Mouse (Mus musculus) heart, postnatal 0 days (tissue): Measurements from ENCODE around the gene Gm17067. TPM values are rescaled to one million over a fixed set of nuclear protein-coding genes. Genes with fewer than 3 reads are reported as not detected.
"Not testable (repeated sequence)": the region's sequence is repeated elsewhere in the genome, so short reads cannot be mapped to it uniquely, and the experiment has no call there.

Experiments used
- ATAC-seq: fragments of 200-750 bp; cut with Nextera tagmentation; 2 replicates; pipeline ENCODE4 v1.8.0; 2017; ENCODE audit warnings: low read depth, moderate number of reproducible peaks, moderate library complexity; ENCODE audit not compliant: insufficient read depth
- DNase-seq: peaks from one replicate; pipeline ENCODE4 v3.0.0-alpha.2; 2016; ENCODE audit warnings: low spot score
- H3K27ac ChIP-seq: fragments of 300-500 bp; sonication (generic); 2 replicates; pipeline ENCODE4 v1.5.1; 2014; ENCODE audit warnings: low read depth, mild to moderate bottlenecking
- H3K27me3 ChIP-seq: fragments of 300-500 bp; sonication (generic); 2 replicates; pipeline ENCODE4 v1.6.1; 2014; ENCODE audit warnings: low read length, mixed read lengths; ENCODE audit not compliant: control insufficient read depth, insufficient read depth
- H3K36me3 ChIP-seq: fragments of 300-500 bp; sonication (generic); replicated peaks from 2 replicates; pipeline ENCODE4 v1.6.1; 2014; ENCODE audit warnings: low read length, mixed read lengths; ENCODE audit not compliant: control insufficient read depth, insufficient read depth
- H3K4me1 ChIP-seq: fragments of 300-500 bp; sonication (generic); 2 replicates; pipeline ENCODE4 v1.6.1; 2014; ENCODE audit warnings: antibody characterized with exemption; ENCODE audit not compliant: control insufficient read depth, insufficient read depth
- H3K4me2 ChIP-seq: fragments of 300-500 bp; sonication (generic); 2 replicates; pipeline ENCODE4 v1.6.1; 2014; ENCODE audit warnings: low read depth, mild to moderate bottlenecking, low read length, moderate library complexity
- H3K4me3 ChIP-seq: fragments of 300-500 bp; sonication (generic); 2 replicates; pipeline ENCODE4 v1.5.1; 2014; ENCODE audit warnings: low read depth, low read length
- H3K9ac ChIP-seq: fragments of 300-500 bp; sonication (generic); replicated peaks from 2 replicates; pipeline ENCODE4 v1.6.1; 2014; ENCODE audit warnings: low read depth, low read length, mixed read lengths
- H3K9me3 ChIP-seq: fragments of 300-500 bp; sonication (generic); replicated peaks from 2 replicates; pipeline ENCODE4 v1.6.1; 2016; ENCODE audit warnings: low read length; ENCODE audit not compliant: control insufficient read depth
- CTCF ChIP-seq: IDR thresholded peaks from 2 replicates; pipeline ENCODE4 v1.5.1; 2016; ENCODE audit warnings: antibody characterized with exemption, control low read depth, low read depth
- EP300 ChIP-seq: IDR thresholded peaks from 2 replicates; pipeline ENCODE4 v1.6.1; 2016; ENCODE audit warnings: antibody characterized with exemption, low read depth
- WGBS: fragments of 180-500 bp; shearing (Covaris S2); extraction: QIAGEN DNeasy Blood & Tissue Kit; methylation state at CpG from one replicate; pipeline ENCODE4 v1.1.7; 2014; 5-methylcytosine and 5-hydroxymethylcytosine counted together
- polyA plus RNA-seq: library from polyadenylated mRNA; unstranded; fragments of >200 nt; fragmentation: Nextera tagmentation; extraction: Ambion mirVana; gene quantifications from 2 replicates; pipeline ENCODE4 v1.2.1, GENCODE M21; 2015
- total RNA-seq: library from RNA; depleted of rRNA; stranded (reverse); fragments of >200 nt; gene quantifications from 2 replicates; pipeline ENCODE4 v1.2.3, GENCODE M21; 2014; ENCODE audit warnings: low replicate concordance; rRNA removed

The Gm17067 gene
- total RNA-seq (not detected in 2 replicates), polyA plus RNA-seq (not detected in 2 replicates)

- not testable (repeated sequence) for H3K27ac ChIP-seq, H3K9me3 ChIP-seq, H3K9ac ChIP-seq, H3K4me3 ChIP-seq, H3K36me3 ChIP-seq, H3K27me3 ChIP-seq, H3K4me2 ChIP-seq, ATAC-seq, DNase-seq, H3K4me1 ChIP-seq
- 72% methylated on average over 4 of the region's 4 CpGs for WGBS
Observed at GRCm38 (mm10) chr7:42726917-42727316, at the start of gene Gm17067. Gene Gm17067, minus strand, starts transcription at chr7:42727017.

GRCm38 (mm10) chr7:42749836-42750235 lies 23.0 kb upstream of the Gm17067 start:
- no peak overlapping the region for H3K9ac ChIP-seq
- H3K4me1 ChIP-seq = no peaks in the 10 kb centered on the region

GRCm38 (mm10) chr7:42738536-42739210 lies 11.9 kb upstream of the Gm17067 start:
- H3K27me3 ChIP-seq = no peaks in the 10 kb centered on the region
- no peaks in the 10 kb centered on the region for H3K4me1 ChIP-seq
- no peak for TF ChIP-seq CTCF
- H3K9me3 ChIP-seq = no peaks in the 10 kb centered on the region
- no peak overlapping the region for H3K4me3 ChIP-seq
- H3K36me3 ChIP-seq = no peaks in the 10 kb centered on the region
- DNase-seq = no peak
- H3K27ac ChIP-seq = no peak overlapping the region
- H3K4me2 ChIP-seq = no peak overlapping the region
- no peak overlapping the region for H3K9ac ChIP-seq
- ATAC-seq = no peak
- WGBS = 74% methylated on average over 10 of the region's 10 CpGs

More at GRCm38 (mm10) chr7:42749836-42750235, 23.0 kb upstream of the Gm17067 start:
- Histone ChIP-seq H3K27ac (no peak overlapping the region), H3K4me3 (no peak overlapping the region), H3K9me3 (no peaks in the 10 kb centered on the region; the same call in 1 of the 2 replicates), H3K4me2 (no peak overlapping the region), H3K27me3 (no peaks in the 10 kb centered on the region), H3K36me3 (no peaks in the 10 kb centered on the region)
- 37% methylated on average over 20 of the region's 20 CpGs for WGBS
- ATAC-seq = no peak
- no peak for DNase-seq
- TF ChIP-seq EP300 = no peak
- TF ChIP-seq CTCF = no peak

- H3K4me3 ChIP-seq = peak overlapping the region; percentile 74
- H3K9me3 ChIP-seq, H3K4me1 ChIP-seq, H3K36me3 ChIP-seq, ATAC-seq, H3K27me3 ChIP-seq: not testable (repeated sequence)
- peak overlapping the region; percentile 63 for H3K9ac ChIP-seq
- H3K4me2 ChIP-seq = peak overlapping the region; percentile 65
- peak overlapping the region; percentile 71; the same call in 1 of the 2 replicates for H3K27ac ChIP-seq
- peak; percentile 25 for DNase-seq
- WGBS = under 1% methylated on average over 4 of the region's 4 CpGs
Observed at GRCm38 (mm10) chr7:42693251-42693650, 33.6 kb downstream of the Gm17067 start.

- H3K4me1 ChIP-seq, H3K9me3 ChIP-seq, H3K27me3 ChIP-seq, H3K36me3 ChIP-seq: not testable (repeated sequence)
- Histone ChIP-seq H3K27ac (peak within 1 kb of the TSS; percentile 71), H3K4me2 (peak within 1 kb of the TSS; percentile 65), H3K4me3 (peak within 1 kb of the TSS; percentile 74), H3K9ac (peak within 1 kb of the TSS; percentile 63)
- 0 out of 2 replicates have a peak, but pooled peaks have one; percentile 2 for TF ChIP-seq CTCF
- peak; percentile 99 for ATAC-seq
- DNase-seq = peak; percentile 79
- WGBS = under 1% methylated on average over 23 of the region's 23 CpGs
Observed at GRCm38 (mm10) chr7:42692362-42693158, 34.3 kb downstream of the Gm17067 start, which contains the start of gene Zfp975. Gene Zfp975, minus strand, starts transcription at chr7:42692742.

GRCm38 (mm10) chr7:42680081-42680480 lies 46.7 kb downstream of the Gm17067 start:
- DNase-seq, H3K4me2 ChIP-seq, H3K27ac ChIP-seq, H3K9ac ChIP-seq, H3K27me3 ChIP-seq, H3K4me3 ChIP-seq, H3K9me3 ChIP-seq, H3K36me3 ChIP-seq, H3K4me1 ChIP-seq, ATAC-seq: not testable (repeated sequence)
- 91% methylated on average over 6 of the region's 6 CpGs for WGBS

GRCm38 (mm10) chr7:42679646-42680045 lies 47.2 kb downstream of the Gm17067 start:
- not testable (repeated sequence) for H3K36me3 ChIP-seq, H3K4me2 ChIP-seq, ATAC-seq, H3K27ac ChIP-seq, H3K9me3 ChIP-seq, H3K27me3 ChIP-seq, H3K9ac ChIP-seq, H3K4me3 ChIP-seq, DNase-seq, H3K4me1 ChIP-seq

- H3K4me2 ChIP-seq, DNase-seq, H3K27me3 ChIP-seq, H3K9ac ChIP-seq, ATAC-seq, H3K4me3 ChIP-seq, H3K4me1 ChIP-seq, H3K27ac ChIP-seq, H3K36me3 ChIP-seq: not testable (repeated sequence)
- H3K9me3 ChIP-seq = 0 out of 2 replicates have a peak, but pooled peaks cover 16% of the 10 kb centered on the region
- WGBS = 60% methylated on average over 4 of the region's 5 CpGs
Observed at GRCm38 (mm10) chr7:42660140-42660539, 66.7 kb downstream of the Gm17067 start.
